Mouse (Mus musculus) kidney, postnatal 10 days (tissue): ENCODE data around the gene Acbd5.
"Not testable (repeated sequence)": the region's sequence is repeated elsewhere in the genome, so short reads cannot be mapped to it uniquely, and the experiment has no call there.

Experiments
- DNase-seq: peaks from one replicate; pipeline ENCODE4 v3.0.0; 2021; ENCODE audit warnings: mixed read lengths

Acbd5 gene

DNA sequence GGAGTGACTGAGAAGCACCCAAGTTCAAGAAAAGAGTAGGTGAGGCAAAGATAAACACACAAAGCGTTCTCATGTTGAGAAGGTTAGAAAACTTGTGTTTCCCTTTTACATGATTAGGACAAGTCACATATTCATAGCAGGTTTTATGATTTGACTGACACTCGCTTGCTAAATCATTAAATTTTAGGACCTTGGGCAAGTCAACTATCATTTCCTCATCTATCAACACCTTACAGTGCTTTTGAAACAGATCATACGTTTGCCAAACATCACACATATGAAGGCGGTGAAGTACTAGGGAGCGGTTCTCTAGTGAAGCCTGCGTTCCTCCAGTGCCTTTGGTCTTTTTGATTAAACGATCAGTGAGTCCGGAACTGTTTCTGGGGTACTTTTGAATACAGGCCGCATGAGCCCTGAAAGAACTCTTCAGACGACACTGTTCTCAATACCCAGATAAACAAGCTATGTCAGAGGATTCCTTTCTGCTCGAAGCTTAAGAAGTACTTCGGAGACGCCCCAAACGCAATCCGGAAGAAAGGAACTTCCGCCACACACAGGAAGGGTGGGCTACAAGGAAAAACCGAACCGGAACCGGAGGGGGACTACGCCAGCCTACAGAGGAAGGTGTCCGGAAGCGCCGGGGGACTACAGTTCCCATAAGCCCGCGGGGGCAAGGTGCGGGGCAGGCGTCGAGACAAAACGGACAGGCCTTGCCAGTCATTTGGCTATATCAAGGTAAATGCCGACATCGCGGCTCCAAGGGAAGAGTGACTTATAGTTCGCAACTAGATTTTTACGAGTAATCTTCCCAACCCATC, at the start of gene Acbd5:
Gene Acbd5, plus strand, starts transcription at position 616 of the 818 bp plus-strand sequence.
- DNase-seq = peak; percentile 97

DNA sequence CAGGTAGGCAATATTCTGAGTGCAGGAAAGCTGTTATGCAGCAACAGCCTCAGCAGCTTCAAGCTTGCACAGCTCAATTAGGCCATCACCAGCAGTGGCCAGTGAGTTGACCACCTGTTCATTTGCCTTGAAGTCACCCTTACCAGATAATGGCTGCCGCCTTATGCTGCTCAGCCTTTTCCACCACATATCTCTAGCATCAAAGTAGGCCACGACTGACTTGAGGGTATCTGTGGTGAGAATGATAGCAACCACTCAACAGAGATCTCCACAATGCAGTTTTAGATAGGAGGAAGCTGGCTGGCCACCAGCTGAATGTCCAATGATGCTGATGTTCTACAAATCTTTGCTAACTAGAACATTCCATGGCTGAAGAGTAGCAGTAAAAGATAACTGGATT, 48.8 kb upstream of the Acbd5 start:
- no peak for DNase-seq

DNA sequence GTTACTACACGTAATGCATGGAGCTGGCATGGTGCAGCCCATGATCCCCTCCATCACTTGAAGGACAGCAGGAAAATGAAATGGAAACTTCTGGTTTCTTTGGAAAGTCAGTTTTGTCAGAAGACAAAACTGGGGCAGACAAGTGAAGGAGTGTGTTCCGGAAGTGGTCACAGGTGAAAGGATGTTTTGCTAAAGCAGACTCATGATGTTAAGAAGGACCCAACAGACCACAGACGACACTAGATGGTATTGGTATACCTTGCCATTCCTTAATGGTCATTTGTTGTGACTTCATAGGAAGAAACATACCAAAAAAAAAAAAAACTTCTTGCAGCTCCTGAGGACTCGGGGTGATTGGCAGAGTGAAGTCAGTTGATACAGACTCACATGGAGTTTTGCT, 46.6 kb upstream of the Acbd5 start:
- no peak for DNase-seq

DNA sequence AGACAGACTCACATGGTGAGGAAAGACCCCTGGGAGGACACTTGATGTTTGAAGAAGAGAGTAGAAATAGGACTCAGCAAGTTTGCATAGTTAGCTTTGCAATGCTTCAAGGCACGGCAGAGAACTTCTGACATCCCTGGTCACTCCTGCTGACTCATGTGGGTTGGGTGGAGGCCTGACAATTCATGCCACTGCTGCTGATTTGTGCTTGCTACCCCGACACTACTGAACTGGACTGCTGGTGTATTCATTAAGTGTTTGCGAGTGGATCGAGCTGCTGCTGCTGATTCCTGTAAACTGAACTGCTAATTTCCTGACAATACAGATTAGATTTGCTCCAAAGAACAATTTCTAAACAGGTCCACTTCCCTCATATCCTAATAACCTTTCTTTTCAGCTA, 46.2 kb upstream of the Acbd5 start:
- no peak for DNase-seq

DNA sequence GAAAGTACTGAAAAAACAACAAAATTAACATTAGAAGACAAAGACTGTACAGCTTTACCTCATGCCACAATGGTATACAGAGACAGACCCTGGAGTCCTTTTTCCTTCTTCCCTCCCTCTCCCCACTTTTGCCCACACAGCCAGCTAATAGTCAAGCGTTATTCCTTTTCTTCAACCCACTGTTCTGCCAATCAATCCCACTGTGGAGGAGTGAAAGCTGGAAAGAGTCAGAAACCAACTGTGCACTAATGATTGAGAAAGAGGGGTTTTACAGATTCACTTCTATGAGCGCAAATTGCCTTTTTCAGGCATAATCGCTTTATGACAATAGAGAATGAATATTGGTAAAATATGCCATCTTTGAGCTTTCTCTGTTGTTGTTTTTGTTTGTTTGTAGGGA, 44.9 kb upstream of the Acbd5 start:
- DNase-seq = no peak

DNA sequence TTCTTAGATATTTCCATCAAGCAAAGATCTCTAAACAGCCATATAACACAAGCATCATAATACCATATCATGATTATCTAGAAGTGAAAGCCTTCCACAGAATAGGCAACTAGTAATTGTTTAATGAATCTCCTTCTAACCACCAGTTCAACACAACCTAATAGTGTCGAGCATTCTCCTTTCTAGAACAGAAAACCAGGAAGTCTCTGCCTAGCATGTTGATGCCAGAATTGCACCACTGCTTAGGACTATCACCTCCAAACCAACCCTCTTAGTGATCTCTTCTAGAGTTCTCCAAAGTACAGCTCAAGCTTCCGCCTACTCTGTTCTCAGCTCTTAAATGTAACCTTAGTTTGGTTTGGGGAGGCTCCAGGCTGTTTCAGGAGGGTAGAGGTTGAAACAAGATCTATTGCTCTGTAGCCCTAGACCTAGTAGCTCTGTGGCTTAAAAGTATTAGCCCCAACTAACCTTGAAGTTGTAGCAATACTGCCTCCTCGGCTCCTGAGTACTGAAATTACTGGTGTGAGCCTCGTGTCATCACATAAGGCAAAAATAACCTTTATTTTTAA, 44.2 kb upstream of the Acbd5 start:
- no peak for DNase-seq

DNA sequence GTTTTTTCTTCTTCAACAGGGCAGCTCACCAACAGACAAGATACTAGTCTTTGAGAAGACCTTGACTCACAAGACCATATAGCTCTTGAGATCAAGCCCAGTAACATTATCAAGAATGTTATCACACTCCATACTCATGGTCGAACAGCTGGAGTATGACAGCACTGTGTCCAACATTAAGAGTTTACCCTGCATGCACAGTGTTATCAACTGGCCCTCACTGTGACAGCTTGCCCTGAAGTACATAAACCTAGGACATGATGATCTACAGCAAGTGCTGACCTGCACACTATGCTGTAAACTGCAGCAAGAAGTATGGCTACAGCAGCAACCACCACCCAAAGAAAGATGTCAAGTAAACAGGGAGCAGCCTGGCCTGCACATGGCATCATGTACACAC, 41.6 kb upstream of the Acbd5 start:
- no peak for DNase-seq

DNA sequence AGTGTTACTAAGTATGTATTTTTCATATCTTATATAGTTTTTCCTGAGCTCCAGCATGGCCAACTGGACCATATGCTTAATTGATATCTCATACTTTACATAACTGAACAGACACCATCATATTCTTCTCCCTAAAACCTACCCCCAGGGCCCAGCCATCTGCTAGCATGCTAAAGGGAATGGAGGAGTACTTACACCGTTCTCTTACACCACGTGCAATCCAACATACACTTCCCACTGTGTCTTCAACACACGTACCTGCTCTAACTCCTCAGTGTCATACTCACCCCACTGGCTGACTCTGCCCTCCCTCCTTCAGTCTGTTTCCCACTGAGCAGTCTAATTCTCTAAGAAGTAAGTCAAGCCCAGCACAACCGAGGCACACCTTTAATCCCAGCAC, 39.1 kb upstream of the Acbd5 start:
- no peak for DNase-seq

DNA sequence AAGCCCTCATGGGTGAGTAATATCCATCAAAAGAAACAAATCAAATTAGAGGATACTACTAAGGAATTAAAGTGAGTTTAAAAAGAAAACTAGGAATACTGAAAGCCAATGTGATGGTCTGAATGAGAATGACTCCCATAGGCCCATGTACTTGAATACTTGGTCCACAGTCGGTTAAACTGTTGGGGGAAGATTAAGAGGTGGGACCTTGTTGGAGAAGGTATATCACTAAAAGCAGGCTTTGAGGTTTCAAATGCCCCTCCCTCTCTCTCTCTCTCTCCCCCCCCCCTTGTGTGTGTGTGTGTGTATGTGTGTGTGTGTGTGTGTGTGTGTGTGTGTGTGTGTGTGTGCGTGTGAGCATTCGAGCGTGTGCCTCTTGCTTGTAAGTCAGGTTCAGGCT, 37.3 kb upstream of the Acbd5 start:
- DNase-seq = no peak

DNA sequence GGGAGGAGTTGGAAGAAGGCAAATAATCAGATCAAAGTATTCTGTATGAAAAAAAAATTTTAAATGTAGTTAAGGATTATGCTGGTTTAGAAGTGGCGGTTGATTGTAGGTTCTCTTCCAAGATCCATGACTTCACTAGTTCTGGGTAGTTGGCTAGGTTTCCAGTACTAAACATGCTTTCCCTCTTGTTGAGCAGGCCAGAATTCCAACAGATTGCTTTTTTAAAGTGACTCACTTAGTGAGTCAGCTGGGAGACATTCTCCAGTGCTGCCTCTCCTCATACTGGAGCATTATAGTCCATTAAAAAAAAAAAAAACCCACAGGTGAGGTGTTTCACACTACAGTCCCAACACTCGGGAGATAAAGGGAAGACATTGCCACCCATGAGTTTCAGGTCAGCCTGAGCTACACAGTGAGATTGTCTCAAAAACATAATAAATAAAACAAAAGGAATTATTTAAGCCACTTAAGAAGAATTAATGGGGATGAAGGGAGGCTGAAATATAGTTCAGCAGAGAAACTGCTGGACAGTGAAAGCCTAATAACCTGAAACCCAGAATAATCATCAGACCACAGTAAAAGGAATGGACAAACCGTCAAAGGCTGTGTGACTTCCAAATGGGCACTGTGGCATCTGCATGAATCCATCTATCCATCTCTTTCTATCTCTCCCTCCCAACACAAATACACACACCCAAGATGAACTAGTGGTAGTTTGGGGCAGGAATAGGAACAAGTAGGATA, 33.1 kb upstream of the Acbd5 start:
- DNase-seq = no peak

DNA sequence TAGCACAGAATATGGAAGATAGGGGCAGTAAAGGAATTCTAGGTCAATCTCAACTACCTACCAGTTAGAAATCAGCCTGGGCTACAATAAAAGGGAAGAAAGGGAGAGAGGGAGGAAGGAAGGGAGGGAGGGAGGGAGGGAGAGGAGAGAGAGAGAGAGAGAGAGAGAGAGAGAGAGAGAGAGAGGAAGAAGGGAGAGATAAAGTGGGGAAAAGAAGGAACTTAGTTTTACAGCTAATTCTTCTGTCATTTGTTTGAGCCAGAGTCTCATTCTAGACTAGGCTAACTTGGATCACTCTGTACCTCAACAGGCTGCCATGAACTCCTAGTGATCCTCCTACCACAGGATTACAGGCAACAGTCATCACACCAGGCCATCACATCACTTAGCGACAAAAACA, 32.5 kb upstream of the Acbd5 start:
- no peak for DNase-seq

DNA sequence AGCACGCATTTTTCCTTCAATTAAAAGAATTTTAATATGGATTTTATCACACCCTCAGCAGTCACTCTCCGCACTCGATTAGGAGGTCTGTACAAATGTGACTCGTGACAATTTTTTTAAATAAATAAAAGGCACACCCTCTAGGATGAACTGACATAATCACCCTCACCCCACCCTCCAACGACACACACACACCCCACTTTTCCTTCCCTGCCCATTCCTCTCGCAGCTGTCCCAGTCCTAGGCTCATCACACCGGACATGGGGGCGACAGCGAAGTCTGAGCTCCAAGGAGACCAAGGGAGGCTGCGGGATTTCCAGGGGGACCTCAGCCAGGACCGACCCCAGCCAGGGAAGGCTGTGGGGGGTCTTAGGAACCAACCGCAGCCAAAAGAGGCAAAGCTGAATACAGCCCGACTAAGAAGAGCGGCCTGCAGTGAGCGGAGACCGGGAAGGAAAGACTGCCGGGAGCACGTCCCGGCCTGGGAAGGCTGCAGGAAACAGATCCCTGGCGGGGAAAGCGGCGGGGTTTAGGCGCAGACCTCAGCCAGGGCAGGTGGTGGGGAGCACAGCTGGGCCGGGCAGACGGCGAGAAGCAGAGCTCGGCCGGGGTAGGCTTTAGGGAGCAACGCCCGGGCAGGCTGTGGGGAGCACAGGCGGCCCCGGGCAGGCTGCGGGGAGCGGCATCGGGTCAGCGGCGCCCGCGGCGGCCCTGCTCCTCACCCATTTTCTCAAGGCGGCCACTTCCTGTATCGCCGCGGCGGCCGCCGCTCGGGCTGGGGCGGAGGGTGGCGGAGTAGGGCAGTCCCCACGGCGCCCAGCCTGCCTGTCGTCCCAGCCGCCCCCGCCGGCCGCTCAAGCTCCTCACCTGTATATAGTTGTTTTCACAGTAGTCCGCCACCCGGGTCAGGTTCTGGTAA, 28.6 kb upstream of the Acbd5 start:
- DNase-seq = no peak

DNA sequence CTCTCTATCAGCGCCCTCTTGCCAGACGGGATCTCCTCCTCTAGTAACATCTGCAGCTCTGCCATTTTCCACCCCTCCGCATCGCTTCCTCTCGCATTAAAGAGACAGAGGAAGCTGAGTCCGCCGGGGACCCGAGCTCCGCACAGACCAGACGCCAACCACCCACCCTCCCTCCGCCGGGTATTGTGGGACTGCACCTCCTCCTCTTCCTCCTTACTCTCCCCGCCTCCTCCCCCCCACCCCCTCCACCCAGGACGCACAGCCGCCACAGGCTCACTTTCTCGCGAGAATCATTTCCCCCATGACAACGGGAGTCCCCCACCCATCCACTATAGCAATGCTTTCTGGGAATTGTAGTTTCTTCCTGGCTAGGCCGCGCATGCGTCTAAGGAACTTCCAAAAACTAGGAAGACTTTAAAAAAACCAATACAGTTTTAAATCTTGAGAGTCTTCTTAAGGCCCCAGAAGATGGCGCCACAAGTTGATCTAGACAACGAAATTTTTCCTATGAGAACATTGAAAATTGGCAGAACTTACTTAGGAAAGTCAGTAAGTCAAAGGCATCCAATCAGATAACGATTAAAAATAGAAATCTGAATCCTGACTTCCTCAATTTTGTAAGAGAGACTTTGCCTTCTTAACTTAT, 27.8 kb upstream of the Acbd5 start, which contains the start of gene Abi1:
Gene Abi1, minus strand, starts transcription at position 241 of the 646 bp plus-strand sequence.
- peak; percentile 95 for DNase-seq

DNA sequence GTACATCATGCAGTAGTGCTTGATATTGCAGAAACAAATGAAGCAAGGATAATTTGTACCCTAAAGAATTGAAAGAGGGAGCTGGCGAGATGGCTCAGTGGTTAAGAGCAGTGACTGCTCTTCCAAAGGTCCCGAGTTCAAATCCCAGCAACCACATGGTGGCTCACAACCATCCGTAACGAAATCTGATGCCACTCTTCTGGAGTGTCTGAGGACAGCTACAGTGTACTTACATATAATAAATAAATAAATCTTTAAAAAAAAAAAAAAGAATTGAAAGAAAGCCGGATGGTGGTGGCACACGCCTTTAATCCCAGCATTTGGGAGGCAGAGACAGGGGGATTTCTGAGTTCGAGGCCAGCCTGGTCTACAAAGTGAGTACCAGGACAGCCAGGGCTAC, 27.3 kb upstream of the Acbd5 start:
- not testable (repeated sequence) for DNase-seq

DNA sequence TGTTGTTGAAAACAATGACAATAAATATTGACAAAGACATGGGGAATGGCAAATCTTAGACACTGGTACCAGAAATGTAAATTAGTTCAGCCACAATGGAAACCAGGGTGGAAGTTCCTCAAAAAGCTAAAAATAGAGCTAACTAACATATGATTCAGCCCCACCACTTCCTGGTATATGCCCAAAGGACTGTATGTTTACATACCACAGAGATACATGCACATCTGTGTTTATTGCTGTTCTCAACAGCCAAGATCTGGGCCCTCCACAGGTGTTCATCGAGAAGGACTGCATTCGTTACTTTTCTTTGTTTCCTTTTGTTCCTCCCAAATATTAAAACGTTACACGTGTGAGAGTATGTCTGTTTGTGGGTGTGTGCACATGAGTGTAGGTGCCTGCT, 26.5 kb upstream of the Acbd5 start:
- DNase-seq = no peak

DNA sequence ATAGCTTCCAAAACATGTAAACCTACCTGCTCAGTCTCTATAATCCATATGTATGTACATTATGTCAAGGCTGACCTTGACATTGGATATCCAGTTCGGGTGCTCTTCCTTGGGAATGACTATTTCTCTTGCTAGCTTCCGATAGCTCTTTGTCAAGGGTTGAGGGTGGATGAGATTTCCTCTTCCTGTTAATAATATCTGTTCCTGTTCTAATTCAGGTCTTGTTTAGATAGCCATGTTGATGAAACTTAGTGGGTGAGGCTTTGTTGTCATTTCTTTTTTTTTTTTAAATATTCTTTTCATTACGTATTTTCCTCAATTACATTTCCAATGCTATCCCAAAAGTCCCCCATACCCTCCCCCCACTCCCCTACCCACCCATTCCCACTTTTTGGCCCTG, 25.8 kb upstream of the Acbd5 start:
- DNase-seq = no peak

DNA sequence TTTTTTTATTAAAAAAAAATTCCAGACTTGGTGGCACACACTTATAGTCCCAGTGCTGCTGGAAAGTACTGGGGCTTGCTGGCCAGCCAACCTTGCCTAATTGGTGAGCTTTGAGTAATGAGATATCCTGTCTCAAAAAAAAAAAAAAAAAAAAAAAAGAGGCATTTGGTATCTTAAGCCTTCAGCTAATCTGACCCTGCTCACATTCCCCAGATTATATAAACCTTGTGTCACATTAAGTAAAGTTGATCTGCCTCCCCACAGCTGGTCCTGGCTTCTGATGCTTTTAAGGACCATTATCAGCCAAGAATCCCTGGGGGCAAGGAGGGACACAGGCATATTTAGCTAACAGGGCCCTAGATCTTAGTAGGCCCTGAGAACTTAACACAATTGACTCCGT, 22.3 kb upstream of the Acbd5 start:
- no peak for DNase-seq

DNA sequence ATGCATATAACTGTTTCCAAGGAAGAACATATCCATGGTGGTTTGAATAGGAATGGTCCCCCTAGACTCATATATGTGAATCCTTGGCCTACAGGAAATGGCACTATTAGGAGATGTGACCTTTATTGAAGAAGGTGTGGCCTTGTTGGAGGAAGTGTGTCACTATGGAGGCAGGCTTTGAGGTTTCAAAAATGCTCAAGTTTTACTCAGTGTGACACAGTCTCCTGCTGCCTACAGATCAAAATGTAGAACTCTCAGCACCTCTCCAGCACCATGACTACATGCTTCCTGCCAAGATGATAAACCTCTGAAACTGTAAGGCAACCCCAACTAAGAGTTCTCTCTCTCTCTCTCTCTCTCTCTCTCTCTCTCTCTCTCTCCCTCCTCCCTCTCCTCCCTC, 20.0 kb upstream of the Acbd5 start:
- no peak for DNase-seq

DNA sequence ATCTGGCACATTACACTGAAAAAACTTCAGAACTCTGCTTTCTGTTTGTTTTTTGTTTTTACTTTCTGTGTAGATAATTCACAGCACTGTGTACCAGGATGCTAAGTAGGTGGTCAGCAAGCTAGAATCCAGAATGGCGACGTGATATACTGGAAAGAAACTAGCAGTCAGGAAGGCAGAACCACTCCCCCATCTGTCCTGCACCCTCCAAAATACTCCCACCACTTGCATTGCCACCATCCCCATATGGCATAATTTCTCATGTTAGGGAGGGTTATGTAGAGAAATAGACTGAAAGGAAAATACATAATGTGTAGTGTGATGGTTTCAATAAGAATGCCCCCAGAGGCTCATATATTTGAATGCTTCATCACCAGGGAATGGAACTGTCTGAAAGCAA, 16.1 kb upstream of the Acbd5 start:
- DNase-seq = no peak

DNA sequence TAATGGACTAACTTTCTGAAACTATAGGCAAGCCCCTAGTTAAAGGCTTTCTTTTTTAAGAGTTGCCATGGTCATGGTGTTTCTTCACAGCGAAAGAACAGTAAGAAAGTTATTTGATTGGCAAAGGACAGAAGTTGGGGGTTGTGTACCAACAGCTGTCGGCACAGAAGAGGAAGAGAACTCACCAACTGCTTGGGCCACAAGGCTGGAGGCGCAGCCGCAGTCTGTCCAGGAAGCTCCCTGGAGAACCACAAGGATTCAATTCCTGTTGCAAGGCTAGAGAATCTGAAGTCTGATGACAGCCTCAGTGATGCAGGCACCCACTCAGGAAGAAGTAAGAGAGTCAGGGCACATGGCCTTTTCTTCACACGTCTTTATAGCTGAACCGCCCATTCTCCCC, 15.4 kb upstream of the Acbd5 start:
- no peak for DNase-seq

DNA sequence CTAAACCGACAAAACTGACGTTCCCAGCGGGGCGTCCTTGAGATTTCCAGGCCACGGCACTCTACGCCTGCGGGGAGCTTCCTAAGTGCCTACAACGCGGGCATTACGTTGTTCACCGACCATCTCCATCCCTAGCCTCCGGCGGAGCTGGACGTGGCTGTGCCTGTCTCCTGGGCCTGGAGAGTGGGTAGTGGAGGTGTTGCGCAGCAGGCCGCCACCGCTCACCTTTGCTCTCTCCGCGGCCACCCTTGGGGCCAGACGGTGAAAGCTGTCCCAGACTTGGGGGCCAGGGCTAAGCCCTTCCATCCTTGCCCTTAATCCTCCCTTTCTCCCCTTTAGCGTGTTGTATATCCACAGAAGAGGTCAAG, 387 bp downstream of the Acbd5 start:
- no peak for DNase-seq
